Mouse (Mus musculus): ENCODE data around the gene Cdc37l1. TPM values are rescaled to one million over a fixed set of nuclear protein-coding genes. Genes with fewer than 3 reads are reported as not detected.
"Not testable (repeated sequence)": the region's sequence is repeated elsewhere in the genome, so short reads cannot be mapped to it uniquely, and the experiment has no call there.

Gene Cdc37l1
- total RNA-seq, 1 experiment from 2014 or later, result 41.5 TPM

DNA sequence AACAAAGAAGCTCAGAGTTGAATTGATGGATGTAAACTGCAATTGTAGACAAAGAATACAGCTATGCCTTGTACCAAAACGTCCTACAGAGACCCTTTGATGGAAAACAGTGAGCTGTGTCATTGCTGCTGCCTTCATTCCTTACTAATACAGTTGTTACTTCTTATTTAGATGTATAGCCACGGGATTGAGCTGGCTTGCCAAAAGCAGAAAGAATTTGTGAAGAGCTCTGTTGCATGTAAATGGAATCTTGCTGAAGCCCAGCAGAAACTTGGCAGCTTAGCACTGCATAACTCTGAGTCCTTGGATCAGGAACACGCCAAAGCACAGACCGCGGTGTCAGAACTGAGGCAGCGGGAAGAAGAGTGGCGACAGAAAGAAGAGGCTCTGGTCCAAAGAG lies 4.7 kb downstream of the Cdc37l1 start:
- no peak for ATAC-seq (replicated peaks in 1 of 2; ENCODE audit: insufficient read depth in 1 of 2, low FRiP score in 2 of 2, low TSS enrichment in 1 of 2, low read depth in 1 of 2, poor library complexity in 2 of 2, severe bottlenecking in 2 of 2)

DNA sequence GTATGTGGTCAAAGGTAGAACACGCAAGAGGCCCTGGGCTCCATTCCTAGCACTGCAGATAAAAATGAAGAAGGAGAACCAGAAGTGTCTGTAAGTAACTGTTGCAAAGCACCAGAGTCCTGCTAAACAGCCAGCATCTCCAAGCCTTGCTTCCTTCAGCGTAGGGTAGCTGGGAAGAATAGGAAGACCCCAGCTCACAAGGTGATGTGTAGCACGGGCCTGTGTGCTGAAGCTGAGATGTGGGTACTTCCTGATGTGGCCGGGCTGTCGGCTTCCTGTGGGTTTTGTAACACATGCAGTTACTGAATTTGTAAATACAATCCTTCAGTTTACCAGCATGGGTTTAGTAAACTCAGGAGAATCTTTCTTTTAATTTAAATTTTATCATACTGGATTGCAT lies 5.2 kb downstream of the Cdc37l1 start:
- no peak for ATAC-seq (replicated peaks in 1 of 2; ENCODE audit: insufficient read depth in 1 of 2, low FRiP score in 2 of 2, low TSS enrichment in 1 of 2, low read depth in 1 of 2, poor library complexity in 2 of 2, severe bottlenecking in 2 of 2)

DNA sequence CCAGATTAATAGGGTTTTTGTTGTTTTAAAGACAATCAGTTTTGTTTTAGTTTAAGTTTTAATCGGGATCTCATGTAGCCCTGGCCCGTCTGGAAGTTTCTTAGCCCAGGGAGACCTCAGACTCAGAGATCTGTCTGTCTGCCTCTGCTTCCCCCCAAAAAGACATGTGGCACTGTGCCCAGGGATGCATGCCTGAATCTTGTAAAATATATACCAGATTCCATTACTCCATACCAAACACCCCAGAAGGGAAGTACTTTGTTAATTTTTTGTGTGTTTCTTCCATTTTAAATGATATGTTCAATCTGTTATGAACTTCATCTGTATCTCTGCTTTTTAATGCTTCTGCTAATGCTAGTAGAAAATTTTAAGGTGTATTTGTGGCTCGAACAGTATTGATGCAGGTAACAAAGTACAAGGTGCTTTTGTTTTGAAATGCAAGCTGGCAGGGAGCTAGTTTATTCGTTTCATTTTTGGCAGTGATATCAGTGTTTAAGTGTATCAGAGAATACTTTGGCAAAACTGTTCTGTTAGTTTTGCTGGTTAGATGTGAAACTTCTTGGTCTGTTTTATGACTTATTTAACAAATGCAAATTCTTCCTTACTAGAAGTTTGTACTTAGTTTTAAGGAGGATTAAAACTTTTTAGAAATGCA lies 8.0 kb downstream of the Cdc37l1 start:
- ATAC-seq (replicated peaks in 1 of 2; ENCODE audit: insufficient read depth in 1 of 2, low FRiP score in 2 of 2, low TSS enrichment in 1 of 2, low read depth in 1 of 2, poor library complexity in 2 of 2, severe bottlenecking in 2 of 2), result no peak

DNA sequence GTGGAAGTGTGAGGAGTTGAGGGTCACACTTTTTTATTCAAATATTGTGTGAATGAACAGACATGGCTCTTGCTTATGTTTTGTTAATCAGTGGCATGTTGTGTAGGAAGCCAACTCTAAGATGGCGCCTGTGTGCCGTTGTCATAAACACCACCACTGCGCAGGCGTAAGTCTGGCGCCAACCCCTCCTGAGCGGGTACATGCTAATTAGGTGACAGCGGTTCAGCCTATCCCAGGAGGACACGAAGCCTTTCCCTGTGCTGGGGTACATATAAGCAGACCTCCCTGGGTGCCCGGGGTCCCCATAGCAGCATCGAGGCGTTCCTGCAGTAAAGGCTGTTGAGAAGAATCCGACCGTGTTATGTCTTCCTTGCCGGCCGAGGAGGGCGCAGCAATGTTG lies 10.2 kb downstream of the Cdc37l1 start:
- ATAC-seq (replicated peaks in 1 of 2; ENCODE audit: insufficient read depth in 1 of 2, low FRiP score in 2 of 2, low TSS enrichment in 1 of 2, low read depth in 1 of 2, poor library complexity in 2 of 2, severe bottlenecking in 2 of 2), result not testable (repeated sequence)

DNA sequence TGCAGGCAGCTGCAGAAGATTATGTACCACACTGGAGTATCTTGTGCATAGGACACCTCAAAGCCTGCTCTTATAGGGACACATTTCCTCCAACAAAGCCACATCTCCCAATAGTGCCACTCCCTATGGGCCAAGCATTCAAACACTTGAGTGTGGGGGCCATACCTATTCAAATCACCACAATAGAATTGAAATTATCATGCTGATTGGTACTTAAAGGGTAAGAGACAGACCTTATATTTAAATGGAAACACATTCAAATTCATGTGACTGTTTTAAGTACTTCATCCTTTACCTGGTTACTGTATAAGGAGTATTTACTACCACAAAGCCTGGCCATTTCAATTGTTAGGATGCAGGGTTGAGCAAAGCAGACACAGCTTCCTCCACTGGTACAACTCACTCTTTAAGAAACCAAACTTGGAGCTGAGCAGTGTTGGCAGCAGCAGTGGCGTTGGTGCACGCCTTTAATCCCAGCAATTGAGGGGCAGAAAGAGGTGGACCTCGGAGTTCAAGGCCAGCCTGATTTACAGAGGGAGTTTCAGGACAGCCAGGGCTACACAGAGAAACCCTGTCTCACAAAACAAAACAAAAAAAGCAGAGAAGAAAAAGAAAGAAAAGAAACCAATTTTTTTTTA lies 18.0 kb downstream of the Cdc37l1 start:
- ATAC-seq (replicated peaks in 1 of 2; ENCODE audit: insufficient read depth in 1 of 2, low FRiP score in 2 of 2, low TSS enrichment in 1 of 2, low read depth in 1 of 2, poor library complexity in 2 of 2, severe bottlenecking in 2 of 2), result no peak

DNA sequence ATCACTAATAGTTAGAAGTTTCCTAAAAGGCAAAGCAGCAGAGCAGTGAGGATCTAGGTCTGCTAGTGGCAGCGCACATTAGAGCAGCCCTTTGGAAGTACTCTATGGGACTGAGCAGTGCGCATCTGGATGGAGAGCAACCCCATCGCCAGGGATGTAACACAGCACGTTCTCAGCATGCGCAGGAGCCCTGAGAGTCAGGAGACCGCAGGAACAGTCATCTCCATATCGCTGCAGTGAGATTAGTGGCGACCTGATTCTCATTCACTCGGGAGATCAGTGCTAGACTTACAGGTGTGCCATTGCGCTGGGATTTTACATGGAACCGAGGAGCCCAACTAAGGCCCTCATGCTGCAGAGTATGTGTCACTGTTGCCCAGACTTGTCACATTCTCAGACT lies 18.9 kb downstream of the Cdc37l1 start:
- ATAC-seq (replicated peaks in 1 of 2; ENCODE audit: insufficient read depth in 1 of 2, low FRiP score in 2 of 2, low TSS enrichment in 1 of 2, low read depth in 1 of 2, poor library complexity in 2 of 2, severe bottlenecking in 2 of 2), result no peak

DNA sequence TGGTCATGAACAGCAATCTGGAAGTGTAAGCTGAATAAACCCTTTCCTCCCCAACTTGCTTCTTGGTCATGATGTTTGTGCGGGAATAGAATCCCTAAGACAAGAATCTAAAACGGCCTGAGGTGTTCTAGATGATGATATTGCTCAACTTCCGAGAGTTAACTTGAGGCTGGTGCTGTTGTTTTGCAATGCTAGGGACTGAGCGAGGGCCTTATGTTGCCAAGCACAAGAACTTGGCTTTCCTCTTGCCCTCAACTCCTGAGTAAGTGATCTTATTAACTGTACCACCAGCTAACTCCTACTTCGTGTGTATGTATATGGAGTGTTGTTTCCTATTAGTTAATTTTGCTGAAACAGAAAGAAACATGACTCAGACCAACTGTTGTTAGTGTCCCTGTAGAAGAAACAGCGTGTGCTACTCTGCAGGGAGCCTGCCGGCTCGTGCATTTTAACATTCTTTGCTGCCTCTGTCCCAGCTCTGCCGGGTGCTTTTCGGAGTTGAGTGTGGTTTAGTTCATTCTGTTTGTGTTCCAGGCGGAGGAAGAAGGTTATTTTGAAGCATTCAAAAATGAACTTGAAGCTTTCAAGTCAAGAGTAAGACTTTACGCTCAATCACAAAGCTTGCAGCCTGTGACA lies 21.3 kb downstream of the Cdc37l1 start:
- no peak for ATAC-seq (replicated peaks in 1 of 2; ENCODE audit: insufficient read depth in 1 of 2, low FRiP score in 2 of 2, low TSS enrichment in 1 of 2, low read depth in 1 of 2, poor library complexity in 2 of 2, severe bottlenecking in 2 of 2)

- ATAC-seq (replicated peaks in 1 of 2; ENCODE audit: insufficient read depth in 1 of 2, low FRiP score in 2 of 2, low TSS enrichment in 1 of 2, low read depth in 1 of 2, poor library complexity in 2 of 2, severe bottlenecking in 2 of 2), result no peak
Measured at GRCm38 (mm10) chr19:29014466-29015055, 24.4 kb downstream of the Cdc37l1 start.

DNA sequence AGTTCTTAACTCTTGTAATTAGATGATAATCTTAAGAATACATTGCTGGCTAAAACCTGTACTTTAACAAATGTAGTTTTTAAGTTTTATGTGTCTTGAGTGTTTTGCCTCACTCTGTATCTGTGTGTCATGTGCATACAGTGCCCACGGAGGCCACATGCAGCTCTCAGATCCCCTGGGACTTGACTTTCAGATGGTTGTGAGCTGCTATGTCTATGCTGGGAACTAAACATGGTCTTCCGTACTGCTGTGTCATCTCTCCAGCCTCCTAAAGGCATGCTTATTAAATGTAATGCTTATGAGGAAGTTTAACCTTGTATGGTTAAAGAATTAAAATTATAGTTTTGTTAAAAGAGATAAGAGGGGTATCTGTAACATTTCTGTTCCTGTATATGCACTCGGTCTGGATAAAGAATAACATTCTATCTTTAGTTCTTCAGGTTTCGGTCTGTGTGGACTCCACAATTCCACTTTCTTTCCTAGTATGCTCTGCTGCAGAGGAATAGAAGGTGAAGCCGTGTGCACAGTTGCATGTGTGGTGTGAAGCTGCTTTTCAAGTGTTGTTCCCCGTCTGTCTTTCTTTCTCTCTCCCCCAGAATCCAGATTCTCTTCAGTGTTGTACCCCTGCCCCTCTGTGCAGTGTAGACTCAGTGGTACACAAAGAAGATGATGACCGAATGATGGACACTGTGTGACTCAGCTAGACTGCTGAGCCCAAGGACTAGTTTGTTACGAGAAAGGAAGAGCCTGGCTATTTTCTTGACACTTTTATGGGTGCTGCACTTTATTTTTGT lies 25.5 kb downstream of the Cdc37l1 start:
- ATAC-seq (replicated peaks in 1 of 2; ENCODE audit: insufficient read depth in 1 of 2, low FRiP score in 2 of 2, low TSS enrichment in 1 of 2, low read depth in 1 of 2, poor library complexity in 2 of 2, severe bottlenecking in 2 of 2), result no peak

GRCm38 (mm10) chr19:29016204-29016765 lies 26.1 kb downstream of the Cdc37l1 start:
- ATAC-seq (replicated peaks in 1 of 2; ENCODE audit: insufficient read depth in 1 of 2, low FRiP score in 2 of 2, low TSS enrichment in 1 of 2, low read depth in 1 of 2, poor library complexity in 2 of 2, severe bottlenecking in 2 of 2), result no peak

DNA sequence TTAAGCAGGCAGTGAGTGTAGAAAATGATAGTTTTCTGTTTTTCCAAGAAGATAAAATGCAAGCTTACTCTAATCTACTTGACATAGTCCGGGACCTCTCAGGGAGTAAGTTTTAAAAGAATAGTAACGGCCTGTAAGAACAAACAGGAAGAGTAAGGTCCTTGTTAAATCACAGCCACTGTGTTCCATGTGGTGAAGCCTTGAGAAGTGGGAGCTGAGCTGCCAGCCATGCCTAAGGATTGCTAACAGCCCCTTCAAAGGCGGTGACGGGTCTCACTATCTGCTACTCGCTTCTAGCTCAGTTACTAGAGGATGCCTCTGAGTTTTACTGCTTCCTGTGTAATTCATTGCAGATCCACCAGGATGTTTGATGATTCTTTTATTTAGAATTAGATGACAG lies 26.6 kb downstream of the Cdc37l1 start:
- ATAC-seq (replicated peaks in 1 of 2; ENCODE audit: insufficient read depth in 1 of 2, low FRiP score in 2 of 2, low TSS enrichment in 1 of 2, low read depth in 1 of 2, poor library complexity in 2 of 2, severe bottlenecking in 2 of 2), result no peak

DNA sequence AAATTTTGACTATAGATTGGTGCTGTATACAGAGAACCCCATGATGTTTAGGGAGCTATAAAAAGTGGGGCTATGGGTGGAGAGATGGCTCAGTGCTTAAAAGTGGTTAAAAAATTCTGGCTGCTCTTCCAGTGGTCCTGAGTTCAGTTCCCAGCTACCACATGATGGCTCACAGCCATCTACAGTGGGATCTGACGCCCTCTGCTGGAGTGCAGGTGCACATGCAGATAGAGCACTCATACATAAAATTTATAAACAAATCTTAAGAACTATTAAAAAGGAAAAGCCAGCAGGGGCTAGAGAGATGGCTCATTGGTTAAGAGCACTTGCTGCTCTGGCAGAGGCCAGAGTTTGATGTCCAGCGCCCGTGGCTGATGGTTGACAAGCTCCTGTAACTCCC lies 29.5 kb downstream of the Cdc37l1 start:
- no peak for ATAC-seq (replicated peaks in 1 of 2; ENCODE audit: insufficient read depth in 1 of 2, low FRiP score in 2 of 2, low TSS enrichment in 1 of 2, low read depth in 1 of 2, poor library complexity in 2 of 2, severe bottlenecking in 2 of 2)

DNA sequence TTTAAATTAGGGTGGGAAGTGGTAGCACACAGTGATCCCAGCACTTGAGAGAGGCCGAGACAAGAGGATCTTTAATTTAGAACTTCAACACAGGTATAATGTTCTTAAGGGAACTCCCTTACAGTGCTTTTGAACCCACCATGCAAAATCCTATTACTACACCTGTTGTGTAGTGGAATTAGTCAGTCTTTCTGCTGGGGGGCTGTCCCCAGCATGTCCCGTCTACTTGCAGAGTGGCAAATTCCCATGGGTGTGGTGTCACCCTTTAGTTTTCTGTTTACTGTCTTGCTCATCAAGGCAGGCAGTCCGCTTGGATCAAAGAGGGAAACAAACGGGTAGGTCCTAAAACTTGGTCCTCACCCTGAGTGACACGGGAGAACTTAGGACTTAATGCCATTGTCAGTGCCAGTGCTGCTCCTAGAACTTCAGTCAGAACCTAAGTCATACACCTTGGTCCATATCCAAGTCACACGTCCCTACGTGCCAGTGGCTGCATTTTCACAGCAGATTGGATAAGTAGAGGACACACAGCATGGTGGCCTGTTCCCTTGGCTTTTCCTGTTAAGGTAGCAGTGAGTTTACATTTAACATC lies 31.7 kb downstream of the Cdc37l1 start:
- no peak for ATAC-seq (replicated peaks in 1 of 2; ENCODE audit: insufficient read depth in 1 of 2, low FRiP score in 2 of 2, low TSS enrichment in 1 of 2, low read depth in 1 of 2, poor library complexity in 2 of 2, severe bottlenecking in 2 of 2)

DNA sequence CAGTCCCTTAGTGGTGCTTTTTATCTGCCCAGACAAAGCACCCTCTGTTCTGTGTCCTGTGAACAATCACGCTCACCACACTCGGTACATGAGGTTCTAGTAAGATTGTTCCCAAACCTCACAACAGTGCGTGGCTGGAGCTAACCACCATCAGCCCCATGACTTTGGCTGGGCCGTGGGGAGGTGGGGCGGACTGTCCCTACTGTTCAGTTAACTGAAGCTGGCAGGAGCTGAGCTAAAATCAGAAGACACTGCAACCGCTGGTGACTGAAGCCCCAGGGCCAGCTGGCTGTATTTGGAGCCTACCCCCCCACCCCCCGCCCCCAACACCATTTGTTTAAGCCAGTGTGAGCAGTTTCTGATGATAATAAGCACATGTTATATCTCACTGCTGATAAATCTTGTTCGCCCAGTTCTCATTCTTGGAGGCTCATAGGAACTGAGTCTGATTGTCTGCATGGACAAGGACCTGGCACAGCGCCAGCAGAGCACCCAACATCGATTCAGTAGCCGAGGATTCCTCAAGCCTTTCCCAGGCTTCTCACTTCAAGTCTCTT lies 34.3 kb downstream of the Cdc37l1 start:
- no peak for ATAC-seq (replicated peaks in 1 of 2; ENCODE audit: insufficient read depth in 1 of 2, low FRiP score in 2 of 2, low TSS enrichment in 1 of 2, low read depth in 1 of 2, poor library complexity in 2 of 2, severe bottlenecking in 2 of 2)

GRCm38 (mm10) chr19:29031788-29032187 lies 41.6 kb downstream of the Cdc37l1 start:
- ATAC-seq (replicated peaks in 1 of 2; ENCODE audit: insufficient read depth in 1 of 2, low FRiP score in 2 of 2, low TSS enrichment in 1 of 2, low read depth in 1 of 2, poor library complexity in 2 of 2, severe bottlenecking in 2 of 2), result no peak

GRCm38 (mm10) chr19:29032662-29033061 lies 42.5 kb downstream of the Cdc37l1 start:
- ATAC-seq (replicated peaks in 1 of 2; ENCODE audit: insufficient read depth in 1 of 2, low FRiP score in 2 of 2, low TSS enrichment in 1 of 2, low read depth in 1 of 2, poor library complexity in 2 of 2, severe bottlenecking in 2 of 2), result no peak

DNA sequence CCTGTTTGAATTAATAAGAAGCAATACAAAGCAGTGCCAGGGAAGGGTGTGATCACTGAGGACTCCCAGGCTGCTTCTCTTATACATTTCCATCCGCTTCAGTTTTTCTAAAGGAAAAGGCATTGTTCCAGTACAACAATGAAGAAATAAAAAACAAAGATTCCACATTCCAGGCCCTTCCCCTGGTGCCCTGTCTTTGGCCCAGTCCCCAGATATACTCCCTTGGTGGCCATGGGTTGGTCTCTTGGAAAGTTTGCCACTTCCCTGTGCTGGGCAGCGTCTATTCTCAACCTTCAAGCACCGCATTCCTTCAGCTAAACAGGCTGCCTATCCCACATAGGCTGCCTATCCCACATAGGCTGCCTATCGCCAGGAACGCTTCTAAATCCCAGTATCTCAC lies 46.9 kb downstream of the Cdc37l1 start:
- no peak for ATAC-seq (replicated peaks in 1 of 2; ENCODE audit: insufficient read depth in 1 of 2, low FRiP score in 2 of 2, low TSS enrichment in 1 of 2, low read depth in 1 of 2, poor library complexity in 2 of 2, severe bottlenecking in 2 of 2)

Measured in hematopoietic stem cell, adult 5-6 weeks (primary cell).